8 mouse cellular contexts compared by ENCODE assay signal in genomic region chr17:75464983-75465634, GRCm38 (mm10). TPM values are rescaled to one million over a fixed set of nuclear protein-coding genes. Genes with fewer than 3 reads are reported as not detected.
A peak's percentile ranks its signal among the peaks of the same experiment; 100 is the strongest.
DNase-seq lines count a peak whose midpoint lies in the region; ATAC-seq and TF ChIP-seq lines count a peak whose summit lies in the region.

No protein-coding gene starts in this region.

- ATAC-seq in neutrophil, adult 5-6 weeks (ENCODE audit: extremely low read depth, insufficient number of reproducible peaks, low FRiP score, poor library complexity, severe bottlenecking) = peak; percentile 84

- DNase-seq in c-Kit-positive CD71-negative TER-119-negative erythroid progenitor cells, embryonic 14.5 days (ENCODE audit: low read depth) = peak; percentile 38
- peak; percentile 48 for DNase-seq in forelimb bud, embryonic 11.5 days (ENCODE audit: low read depth, low spot score)
- peak; percentile 75 to 78 for DNase-seq in heart, postnatal 36 days
- DNase-seq in layer of hippocampus, adult 8-10 months (ENCODE audit: low spot score in 2 of 2) = peak; percentile 78 to 81
- peak; percentile 49 for DNase-seq in lung, adult 2 months
- DNase-seq in urinary bladder, postnatal 14 days (ENCODE audit: low spot score) = peak; percentile 50

- no peak for TF ChIP-seq CTCF in E14TG2a.4 (conservative IDR thresholded peaks at IDR 0.05; ENCODE audit: low read length)
- TF ChIP-seq CTCF in lung, adult 2 months (IDR thresholded peaks at IDR 0.05; ENCODE audit: insufficient read depth, low read length) = no peak

- H3K4me3 ChIP-seq in E14TG2a.4 (replicated peaks; ENCODE audit: low read length) = 0 out of 2 replicates have a peak overlapping the region, but pooled peaks have one; percentile 13
- peak overlapping the region; percentile 6 for H3K4me3 ChIP-seq in lung, adult 2 months (replicated peaks; ENCODE audit: extremely low read depth, low read depth, low read length)

- 3% methylated on average over 15 of the region's 15 CpGs for WGBS in lung, adult 2 months

- no peaks in the 10 kb centered on the region for H3K36me3 ChIP-seq in E14TG2a.4 (ENCODE audit: insufficient read depth, low read length)

- no peaks in the 10 kb centered on the region for H3K27me3 ChIP-seq in E14TG2a.4 (ENCODE audit: insufficient read depth, low read length)

- TF ChIP-seq POLR2A in lung, adult 2 months (IDR thresholded peaks at IDR 0.05; ENCODE audit: borderline replicate concordance, extremely low read depth, low read depth, low read length) = no peak

- H3K9me3 ChIP-seq in E14TG2a.4 (ENCODE audit: low read length) = peaks cover 8% of the 10 kb centered on the region

- intact Hi-C loops in heart, postnatal 36 days (cut with DNase I) = loop anchor here (5.0 kb wide), 1 partner anchor 72 kb away; no protein-coding TSS in a partner anchor

- H3K4me1 ChIP-seq in E14TG2a.4 (replicated peaks; ENCODE audit: low read depth, low read length) = peaks cover 14% of the 10 kb centered on the region
- H3K4me1 ChIP-seq in lung, adult 2 months (ENCODE audit: control insufficient read depth, insufficient read depth, low read length) = peaks cover 10% of the 10 kb centered on the region

RNA-seq across cellular contexts. Expression of gene Rasgrp3, which starts 29.4 kb away (rescaled TPM):
- total RNA-seq in heart, postnatal 36 days (2021) = 10 to 100 TPM; 23.3 TPM
- 10 to 100 TPM; 13.7 to 31.8 (median 24.5) TPM for total RNA-seq in layer of hippocampus, adult 8-10 months (2022)
- 14.5 and 27.0 TPM in 2 replicates for polyA plus RNA-seq in lung, adult 2 months (2012; rRNA removed)
- total RNA-seq in neutrophil, adult 5-6 weeks (2017) = 90.6 and 99.4 TPM in 2 replicates

Comparison
In these comparisons a context has a peak if more than half of its experiments do, and no peak if none do; other contexts are left out.
1. Peak in every context shown above with its lines: DNase-seq, ATAC-seq and H3K4me3 ChIP-seq.